Mouse (Mus musculus): ENCODE measurements at regions not wholly inside any gene's neighbourhood (a gene's known extent, or its start where the extent isn't known, plus 50 kb on each side); places are given as distances from the start of the nearest gene placed in this dataset.
A peak's percentile ranks its signal among the peaks of the same experiment; 100 is the strongest.

DNA sequence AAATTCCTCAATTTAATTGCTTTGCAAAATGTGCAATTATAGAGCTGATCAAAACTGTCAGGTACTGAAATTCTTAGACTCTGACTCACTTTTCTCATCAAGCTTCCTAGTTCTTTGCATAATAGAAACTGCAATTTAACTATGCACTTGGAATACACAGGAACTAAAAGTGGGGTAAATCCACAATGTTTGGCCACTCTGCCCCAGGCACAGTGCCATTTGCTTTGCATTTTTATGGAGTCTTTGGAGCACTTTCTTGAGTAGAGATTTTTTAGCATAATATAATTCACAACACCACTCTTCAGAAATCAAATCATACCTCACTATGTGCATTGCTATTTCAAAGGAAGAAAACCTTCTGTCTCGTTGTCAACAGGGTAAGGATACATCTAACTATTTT lies 414.5 kb upstream of the A730009L09Rik start:
- DNase-seq (ENCODE audit: low spot score) = no peak

GRCm38 (mm10) chr16:84111610-84112009 lies 403.3 kb upstream of the A730009L09Rik start:
- no peak for DNase-seq (ENCODE audit: low spot score)

- DNase-seq (ENCODE audit: low spot score) = no peak
These were observed 397.4 kb upstream of the A730009L09Rik start for GRCm38 (mm10) chr16:84117556-84117955.

DNA sequence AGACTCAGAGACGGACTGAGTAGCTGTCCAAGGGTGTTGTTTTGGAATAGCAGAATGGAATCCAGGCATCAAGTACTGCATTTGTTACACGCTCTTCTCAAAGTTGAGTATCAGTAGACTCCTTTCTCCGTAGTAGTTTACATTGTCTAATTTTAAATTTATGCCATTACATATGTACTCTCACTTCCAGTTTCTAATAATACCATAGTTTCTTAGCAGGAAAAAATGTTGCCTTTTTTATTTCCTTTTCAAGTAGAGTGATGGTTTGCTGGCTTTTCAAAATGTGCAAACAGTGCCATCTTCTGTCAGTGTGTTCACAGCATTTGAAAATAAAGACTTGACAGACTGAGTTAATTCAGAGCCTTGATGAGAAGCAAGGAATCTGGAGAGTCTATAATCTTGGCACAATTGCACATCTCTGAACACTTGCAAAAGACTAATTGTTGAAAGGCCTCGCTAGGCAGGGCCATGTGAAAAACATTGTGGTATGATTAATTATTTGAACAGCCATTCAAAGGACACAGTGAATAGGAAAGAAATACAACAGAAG lies 379.2 kb upstream of the A730009L09Rik start:
- DNase-seq (ENCODE audit: low spot score) = peak; percentile 36

GRCm38 (mm10) chr16:84151872-84152271 lies 363.0 kb upstream of the A730009L09Rik start:
- no peak for DNase-seq (ENCODE audit: low spot score)

DNA sequence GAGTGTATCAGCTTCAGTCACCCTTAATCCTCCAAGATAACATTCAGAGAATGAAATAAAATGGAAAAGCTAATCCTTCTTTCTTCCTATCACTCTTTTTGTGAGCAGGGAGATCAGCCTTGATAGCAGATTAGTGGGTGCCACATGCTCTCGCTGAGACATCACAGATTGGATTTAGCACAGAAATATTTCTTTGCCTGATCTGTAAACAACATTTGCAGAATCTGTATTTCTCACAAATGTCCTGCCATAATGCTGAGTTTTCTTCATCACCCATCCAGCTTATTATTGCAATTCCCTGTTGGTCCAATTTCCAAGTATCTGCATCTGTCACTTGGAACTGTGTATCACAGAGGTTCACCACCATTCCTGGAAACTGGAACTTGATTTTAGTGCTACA lies 342.8 kb upstream of the A730009L09Rik start:
- no peak for DNase-seq (ENCODE audit: low spot score)
